Mouse (Mus musculus) erythroblast, embryonic 14.5 days (primary cell): ENCODE results near the gene Rfxap. TPM values are rescaled to one million over a fixed set of nuclear protein-coding genes. Genes with fewer than 3 reads are reported as not detected.
A peak's percentile ranks its signal among the peaks of the same experiment; 100 is the strongest.

Source experiments
- H3K27me3 ChIP-seq: 2 replicates; pipeline ENCODE4 v1.6.1; 2012; ENCODE audit warnings: inconsistent platforms; ENCODE audit not compliant: control insufficient read depth
- H3K36me3 ChIP-seq: 2 replicates; pipeline ENCODE4 v1.6.1; 2012; ENCODE audit warnings: mild to moderate bottlenecking, inconsistent platforms; ENCODE audit not compliant: control insufficient read depth
- H3K4me1 ChIP-seq: 2 replicates; pipeline ENCODE4 v1.6.1; 2012; ENCODE audit warnings: inconsistent platforms; ENCODE audit not compliant: control insufficient read depth
- H3K4me3 ChIP-seq: replicated peaks from 2 replicates; pipeline ENCODE3; 2012; ENCODE audit warnings: moderate library complexity, mild to moderate bottlenecking, inconsistent platforms
- H3K9me3 ChIP-seq: 2 replicates; pipeline ENCODE4 v1.6.1; 2012; ENCODE audit warnings: low read length, inconsistent platforms, mixed read lengths; ENCODE audit not compliant: control insufficient read depth
- GATA1 ChIP-seq: IDR thresholded peaks from 2 replicates; pipeline ENCODE4 v1.6.1; 2012; ENCODE audit warnings: low read length, inconsistent platforms, mixed read lengths
- TAL1 ChIP-seq: IDR thresholded peaks from 3 replicates; pipeline ENCODE4 v1.6.1; 2012; ENCODE audit warnings: low read length, inconsistent platforms, mixed read lengths
- polyA plus RNA-seq: library from polyadenylated mRNA; stranded (reverse); fragments of >175 nt; gene quantifications from 2 replicates; pipeline ENCODE4 v1.2.3, GENCODE M21; 2012

The Rfxap gene
- polyA plus RNA-seq = 6.6 and 6.8 TPM in 2 replicates

DNA sequence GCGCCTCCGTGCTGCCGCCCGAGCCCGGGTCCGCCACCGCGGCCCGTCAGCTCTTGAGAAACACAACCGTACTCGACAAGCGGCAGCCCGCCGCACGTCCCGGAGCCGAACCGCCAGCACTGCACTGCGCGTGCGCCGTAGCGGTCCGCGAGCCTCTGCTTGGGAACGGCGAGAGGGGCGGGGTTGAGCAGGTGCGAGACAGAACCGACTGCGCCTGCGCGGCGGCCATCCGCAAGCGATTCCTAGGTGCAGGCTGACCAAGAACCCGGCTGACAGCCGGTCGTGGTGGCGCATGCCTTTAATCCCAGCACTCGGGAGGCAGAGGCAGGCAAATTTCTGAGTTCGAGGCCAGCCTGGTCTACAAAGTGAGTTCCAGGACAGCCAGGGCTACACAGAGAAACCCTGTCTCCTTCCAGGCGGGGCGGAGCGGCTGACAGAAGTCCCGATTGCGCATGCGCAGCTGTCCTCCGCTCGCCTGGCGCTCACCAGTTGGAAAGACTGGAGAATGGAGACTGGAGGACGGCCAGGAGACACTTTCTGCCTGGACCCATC is at the start of gene Rfxap:
Gene Rfxap, minus strand, starts transcription at position 126 of the 552 bp plus-strand sequence.
- Histone ChIP-seq H3K4me1 (peaks cover 36% of the 10 kb centered on the region), H3K4me3 (peak within 1 kb of the TSS; percentile 99), H3K27me3 (peaks cover 25% of the 10 kb centered on the region), H3K9me3 (0 out of 2 replicates have a peak, but pooled peaks cover 2% of the 10 kb centered on the region), H3K36me3 (peaks cover 27% of the 10 kb centered on the region)
- no peak for TF ChIP-seq TAL1

DNA sequence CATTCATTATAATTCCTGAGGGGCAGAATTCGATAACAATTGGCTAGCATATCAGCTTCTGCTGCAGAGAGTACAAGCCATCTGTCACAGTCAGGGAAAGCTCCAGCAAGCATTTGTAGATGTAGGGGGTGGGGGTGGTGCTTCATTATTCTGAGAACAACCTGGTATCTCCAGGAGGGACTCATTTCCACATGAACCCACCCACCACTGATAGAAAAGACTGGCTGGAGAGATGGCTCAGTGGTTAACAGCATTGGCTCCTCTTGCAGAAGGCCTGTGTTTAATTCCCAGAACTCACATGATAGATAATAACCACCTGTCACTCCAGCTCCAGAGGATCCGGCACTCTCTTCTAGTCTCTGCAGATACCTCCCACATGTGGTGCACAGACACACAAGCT is 27.8 kb upstream of the Rfxap start:
- H3K27me3 ChIP-seq = no peaks in the 10 kb centered on the region

DNA sequence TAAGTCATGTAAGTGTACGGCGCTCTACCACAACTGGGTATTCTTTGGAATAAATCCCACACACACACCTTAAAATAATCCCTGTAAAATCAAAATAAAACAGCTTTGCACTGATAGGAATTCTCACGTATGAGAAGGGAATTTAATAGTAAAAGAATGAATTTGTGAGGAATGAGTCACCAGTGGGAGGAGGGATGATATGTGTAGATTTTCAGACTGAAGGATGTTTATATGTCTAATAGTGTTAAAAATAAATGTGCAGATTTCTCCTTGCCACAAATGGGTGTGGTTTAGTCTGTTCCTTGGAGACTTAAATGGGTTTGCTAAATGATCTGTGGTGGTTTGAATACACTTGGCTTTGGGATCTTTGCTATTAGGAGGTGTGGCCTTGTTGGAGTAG is 24.9 kb upstream of the Rfxap start:
- no peaks in the 10 kb centered on the region for H3K36me3 ChIP-seq
- H3K4me1 ChIP-seq = no peaks in the 10 kb centered on the region
- H3K4me3 ChIP-seq = no peak overlapping the region
- no peak for TF ChIP-seq TAL1
- no peak for TF ChIP-seq GATA1
- H3K9me3 ChIP-seq = no peaks in the 10 kb centered on the region
- no peaks in the 10 kb centered on the region for H3K27me3 ChIP-seq

More for the DNA sequence above, 27.8 kb upstream of the Rfxap start:
- no peak for TF ChIP-seq TAL1
- TF ChIP-seq GATA1 = no peak
- Histone ChIP-seq H3K9me3 (no peaks in the 10 kb centered on the region), H3K4me1 (no peaks in the 10 kb centered on the region), H3K36me3 (no peaks in the 10 kb centered on the region), H3K4me3 (no peak overlapping the region)

GRCm38 (mm10) chr3:54822526-54822925 is 14.9 kb upstream of the Rfxap start:
- Histone ChIP-seq H3K27me3 (no peaks in the 10 kb centered on the region), H3K4me1 (peaks cover 4% of the 10 kb centered on the region; the same call in 1 of the 2 replicates), H3K4me3 (no peak overlapping the region), H3K36me3 (no peaks in the 10 kb centered on the region), H3K9me3 (no peaks in the 10 kb centered on the region)
- TF ChIP-seq GATA1 (no peak), TAL1 (no peak)

- TF ChIP-seq TAL1 (no peak), GATA1 (no peak)
Observed at GRCm38 (mm10) chr3:54815292-54815691, 7.7 kb upstream of the Rfxap start.

GRCm38 (mm10) chr3:54814622-54815021 is 7.0 kb upstream of the Rfxap start:
- peaks cover 19% of the 10 kb centered on the region for H3K27me3 ChIP-seq
- TF ChIP-seq GATA1 (no peak), TAL1 (no peak)
- 0 out of 2 replicates have a peak, but pooled peaks cover 2% of the 10 kb centered on the region for H3K9me3 ChIP-seq
- no peak overlapping the region for H3K4me3 ChIP-seq
- H3K36me3 ChIP-seq = no peaks in the 10 kb centered on the region
- peaks cover 4% of the 10 kb centered on the region; the same call in 1 of the 2 replicates for H3K4me1 ChIP-seq

More at GRCm38 (mm10) chr3:54815292-54815691, 7.7 kb upstream of the Rfxap start:
- peaks cover 4% of the 10 kb centered on the region; the same call in 1 of the 2 replicates for H3K4me1 ChIP-seq
- no peak overlapping the region for H3K4me3 ChIP-seq
- H3K27me3 ChIP-seq = peaks cover 18% of the 10 kb centered on the region
- no peaks in the 10 kb centered on the region for H3K36me3 ChIP-seq
- H3K9me3 ChIP-seq = 0 out of 2 replicates have a peak, but pooled peaks cover 2% of the 10 kb centered on the region

DNA sequence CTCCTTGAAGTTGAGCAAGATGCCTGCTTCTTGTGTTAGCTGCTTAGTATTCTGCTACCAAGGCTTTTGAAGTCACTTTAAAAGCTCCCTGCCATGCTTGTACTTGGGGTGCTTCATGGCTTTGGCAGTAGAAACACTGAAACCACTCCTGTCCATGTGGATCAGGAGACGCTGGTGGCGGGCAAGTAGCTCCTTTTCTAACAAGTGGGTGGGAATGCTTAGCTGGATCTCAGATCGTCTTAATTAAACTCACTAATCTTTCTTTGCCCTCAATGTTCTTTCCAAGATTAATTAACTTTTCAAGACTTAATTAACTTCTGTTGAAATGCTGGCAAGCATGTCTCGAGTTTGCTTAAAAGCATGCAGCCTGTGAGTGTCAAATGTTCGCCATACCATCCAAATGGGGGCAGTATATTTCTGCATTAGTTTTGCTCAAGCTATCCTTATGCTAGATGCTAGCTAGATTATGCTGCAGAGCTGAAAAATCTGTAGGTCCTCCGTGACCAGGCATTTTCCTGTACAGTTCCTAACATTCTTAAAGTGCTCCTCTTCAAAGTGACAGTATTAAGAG is 5.9 kb upstream of the Rfxap start:
- H3K4me1 ChIP-seq = peaks cover 6% of the 10 kb centered on the region
- TF ChIP-seq GATA1 (no peak), TAL1 (no peak)
- H3K4me3 ChIP-seq = no peak overlapping the region
- no peaks in the 10 kb centered on the region for H3K36me3 ChIP-seq
- H3K27me3 ChIP-seq = peaks cover 25% of the 10 kb centered on the region
- H3K9me3 ChIP-seq = 0 out of 2 replicates have a peak, but pooled peaks cover 2% of the 10 kb centered on the region

- TF ChIP-seq TAL1 = no peak
- no peak for TF ChIP-seq GATA1
- Histone ChIP-seq H3K4me3 (no peak overlapping the region), H3K4me1 (peaks cover 19% of the 10 kb centered on the region), H3K36me3 (no peaks in the 10 kb centered on the region), H3K9me3 (0 out of 2 replicates have a peak, but pooled peaks cover 2% of the 10 kb centered on the region), H3K27me3 (peaks cover 25% of the 10 kb centered on the region)
Observed at GRCm38 (mm10) chr3:54811616-54812015, 4.0 kb upstream of the Rfxap start.

- Histone ChIP-seq H3K27me3 (peaks cover 25% of the 10 kb centered on the region), H3K36me3 (peaks cover 13% of the 10 kb centered on the region), H3K4me1 (peaks cover 36% of the 10 kb centered on the region), H3K9me3 (0 out of 2 replicates have a peak, but pooled peaks cover 2% of the 10 kb centered on the region), H3K4me3 (no peak overlapping the region)
- TF ChIP-seq GATA1 = no peak
- TF ChIP-seq TAL1 = no peak
Observed at GRCm38 (mm10) chr3:54809111-54809510, 1.5 kb upstream of the Rfxap start.
